Mouse (Mus musculus) E14TG2a.4 (cell line): ENCODE measurements at regions not wholly inside any gene's neighbourhood (a gene's known extent, or its start where the extent isn't known, plus 50 kb on each side); places are given as distances from the start of the nearest gene placed in this dataset.

Source experiments
- CTCF ChIP-seq: conservative IDR thresholded peaks from 2 replicates; pipeline ENCODE4 v1.5.1; 2014; ENCODE audit warnings: low read length
- NANOG ChIP-seq: IDR thresholded peaks from 2 replicates; pipeline ENCODE4 v1.6.1; 2014; ENCODE audit warnings: borderline replicate concordance, low read length, mixed read lengths
- POU5F1 ChIP-seq: IDR thresholded peaks from 2 replicates; pipeline ENCODE4 v1.6.1; 2014; ENCODE audit warnings: low read length, borderline replicate concordance

DNA sequence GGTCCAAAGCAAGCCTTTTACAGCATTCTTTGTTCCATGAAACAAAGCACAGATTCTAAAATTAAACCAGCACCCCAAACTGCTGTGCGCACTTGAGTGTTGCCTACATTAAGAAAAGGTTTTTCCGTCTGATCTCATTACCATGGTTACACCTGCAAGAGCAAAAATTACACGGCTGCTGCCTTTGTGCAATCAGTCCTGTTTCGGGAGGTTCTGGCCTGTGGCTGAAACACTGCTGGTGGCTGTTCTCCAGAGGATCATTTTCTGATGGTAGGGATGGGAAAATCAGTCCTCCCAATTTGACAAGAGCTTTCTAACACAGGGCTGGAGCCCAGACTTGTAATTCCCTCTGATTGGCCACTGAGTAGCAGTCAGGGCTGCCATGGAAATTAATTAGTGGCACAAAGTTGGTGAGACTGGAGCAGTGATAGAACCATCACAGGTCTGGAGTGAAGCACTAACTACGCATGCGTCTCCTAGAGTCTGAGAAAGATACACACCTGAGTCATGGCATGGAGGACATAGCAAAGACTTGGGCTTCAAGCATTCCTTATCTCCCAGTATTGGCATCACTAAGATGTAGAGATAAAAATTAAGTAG, 114.8 kb upstream of the Fam49a start:
- TF ChIP-seq CTCF (no peak), NANOG (no peak), POU5F1 (no peak)
